Mouse (Mus musculus) stomach, postnatal 0 days (tissue): ENCODE measurements around the gene Mettl23.

Experiments used
- CTCF ChIP-seq: IDR thresholded peaks from 2 replicates; pipeline ENCODE4 v1.5.1; 2016; ENCODE audit warnings: antibody characterized with exemption, low read depth, mild to moderate bottlenecking, moderate library complexity
- EP300 ChIP-seq: optimal IDR thresholded peaks from 2 replicates; pipeline ENCODE3; 2016; ENCODE audit warnings: antibody characterized with exemption

DNA sequence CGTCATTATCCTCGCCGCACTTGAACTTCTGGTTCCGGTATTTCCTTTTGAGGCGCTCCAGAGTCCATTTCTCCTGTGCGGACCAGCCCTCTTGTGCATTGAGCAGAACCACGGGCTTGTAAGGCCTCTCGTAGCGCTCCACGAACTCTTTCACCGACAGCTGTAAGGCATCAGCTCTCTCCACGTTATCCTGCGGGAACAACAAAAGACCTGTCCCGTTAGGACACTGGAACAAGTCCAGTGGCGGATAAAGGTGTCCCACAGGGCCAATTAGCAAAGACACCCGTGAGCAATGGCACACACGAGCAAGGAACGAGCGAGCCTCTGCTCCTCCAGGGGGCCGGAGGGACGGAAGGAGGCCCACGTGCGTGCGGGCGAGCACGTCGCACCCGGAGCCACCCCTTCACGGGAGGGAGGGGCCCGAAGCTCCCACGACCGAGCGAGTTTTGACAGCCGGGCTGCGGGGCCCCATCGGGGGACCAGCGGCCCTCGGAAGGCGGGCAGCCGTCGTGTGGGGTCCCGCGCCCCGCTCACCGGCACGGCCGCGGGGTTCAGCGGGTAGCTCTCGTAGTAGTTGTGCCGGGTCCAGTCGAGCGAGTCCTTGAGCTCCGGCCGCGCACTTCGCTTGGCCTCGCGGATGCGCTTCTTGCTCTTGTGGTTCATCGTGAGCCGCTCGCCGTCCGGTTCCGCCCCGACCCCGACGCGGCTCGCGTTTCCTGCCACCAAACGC is 382 bp upstream of the Mettl23 start:
- TF ChIP-seq CTCF (peak; percentile 40; the same call in 1 of the 2 replicates), EP300 (no peak)
